Mouse (Mus musculus) megakaryocyte, embryonic 14.5 days (primary cell): ENCODE data around the gene Vgf. TPM values are rescaled to one million over a fixed set of nuclear protein-coding genes. Genes with fewer than 3 reads are reported as not detected.

Experiments
- H3K27me3 ChIP-seq: replicated peaks from 2 replicates; pipeline ENCODE3; 2012; ENCODE audit warnings: inconsistent platforms
- H3K36me3 ChIP-seq: replicated peaks from 2 replicates; pipeline ENCODE3; 2012; ENCODE audit warnings: low read length, inconsistent platforms, mixed read lengths
- H3K4me1 ChIP-seq: 2 replicates; pipeline ENCODE4 v1.6.1; 2012; ENCODE audit warnings: inconsistent platforms
- H3K4me3 ChIP-seq: replicated peaks from 2 replicates; pipeline ENCODE3; 2012; ENCODE audit warnings: moderate library complexity, mild to moderate bottlenecking, inconsistent platforms
- H3K9me3 ChIP-seq: 2 replicates; pipeline ENCODE4 v1.6.1; 2012; ENCODE audit warnings: inconsistent platforms
- FLI1 ChIP-seq: IDR thresholded peaks from 2 replicates; pipeline ENCODE4 v1.6.1; 2012; ENCODE audit warnings: low read length, inconsistent platforms, mixed read lengths
- GATA1 ChIP-seq: IDR thresholded peaks from 3 replicates; pipeline ENCODE4 v1.6.1; 2012; ENCODE audit warnings: mixed read lengths, low read length, inconsistent platforms, borderline replicate concordance
- polyA plus RNA-seq: library from polyadenylated mRNA; stranded (reverse); fragments of >175 nt; gene quantifications from 2 replicates; pipeline ENCODE4 v1.2.3, GENCODE M21; 2012; ENCODE audit warnings: low replicate concordance; ENCODE audit not compliant: insufficient read depth

Vgf gene
- polyA plus RNA-seq, 1 experiment, result 0.38 TPM

DNA sequence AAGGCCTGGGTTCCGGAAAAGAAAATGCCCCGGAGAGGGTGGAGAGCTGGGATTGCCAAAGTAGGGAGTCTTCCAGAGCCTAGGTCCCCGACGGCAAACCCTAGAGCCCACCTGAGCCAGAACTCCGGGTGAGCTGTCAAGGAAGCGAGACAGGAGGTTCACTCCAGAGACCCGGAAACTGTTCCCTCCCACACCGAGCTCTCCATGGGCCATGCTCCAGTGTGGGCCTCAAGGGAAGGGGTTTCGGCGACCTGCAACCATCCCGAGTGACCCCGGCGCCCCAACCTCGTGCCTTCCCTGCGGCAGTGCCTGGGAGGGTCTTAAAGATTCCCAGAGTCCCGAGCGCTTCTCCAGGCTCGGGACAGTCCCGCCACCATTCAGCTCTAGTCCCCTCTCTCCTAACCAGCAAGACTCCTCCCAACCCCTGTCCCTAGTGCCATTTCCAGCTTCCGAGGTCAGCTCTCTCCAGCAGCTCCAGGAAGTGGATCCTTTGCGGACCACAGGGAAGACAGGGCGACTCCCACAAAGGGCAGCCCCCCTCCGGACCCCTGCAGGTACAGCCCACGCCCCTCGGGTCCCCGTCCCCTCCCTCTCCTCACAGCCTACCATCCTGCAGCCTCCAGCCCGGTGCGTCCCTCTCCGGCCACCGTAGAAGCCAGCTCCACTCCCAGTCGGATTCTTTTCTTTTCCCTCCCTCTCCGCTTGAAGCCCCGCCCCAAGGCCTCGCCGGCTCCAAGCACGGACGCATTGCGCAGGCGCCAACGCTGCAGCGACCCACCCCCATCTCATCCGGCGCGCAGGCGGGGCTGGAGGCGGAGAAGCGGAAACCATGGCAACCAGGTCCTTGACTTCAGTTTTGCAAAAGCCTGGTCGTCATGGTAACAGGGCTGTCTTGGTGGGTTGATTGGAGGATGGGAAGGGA lies 19.5 kb downstream of the Vgf start, which contains the start of gene Ap1s1:
Ap1s1 (minus strand) TSS at position 734 of the 922 bp plus-strand sequence.
- peaks cover 43% of the 10 kb centered on the region for H3K4me1 ChIP-seq
- no peaks in the 10 kb centered on the region for H3K27me3 ChIP-seq
- peak within 1 kb of the TSS; percentile 95 for H3K4me3 ChIP-seq
- H3K9me3 ChIP-seq, result no peaks in the 10 kb centered on the region
- no peak for TF ChIP-seq GATA1
- TF ChIP-seq FLI1, result no peak
- H3K36me3 ChIP-seq, result peaks cover 32% of the 10 kb centered on the region

DNA sequence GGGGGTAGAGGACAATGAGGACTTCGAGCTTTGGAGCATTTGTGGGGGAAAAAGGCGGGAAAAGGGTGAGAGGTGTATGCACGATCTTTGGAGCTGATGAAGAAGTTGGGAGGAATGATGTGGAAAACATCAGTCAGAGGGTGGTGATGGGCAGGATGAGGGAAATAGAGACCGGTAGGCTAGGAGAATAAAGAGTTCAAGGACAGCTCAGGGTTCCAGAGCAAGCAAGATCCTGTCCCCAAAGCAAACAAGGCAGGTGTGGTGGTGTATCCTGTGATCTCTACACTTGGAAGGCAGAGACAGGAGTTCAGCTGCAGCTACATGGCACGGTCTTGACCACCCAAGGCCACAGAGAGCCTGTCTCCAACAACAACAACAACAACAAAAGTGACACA lies 20.1 kb downstream of the Vgf start:
- Histone ChIP-seq H3K36me3 (peaks cover 27% of the 10 kb centered on the region), H3K9me3 (no peaks in the 10 kb centered on the region), H3K4me3 (peak overlapping the region; percentile 95), H3K4me1 (peaks cover 49% of the 10 kb centered on the region), H3K27me3 (peaks cover 2% of the 10 kb centered on the region)
- TF ChIP-seq FLI1, result no peak
- no peak for TF ChIP-seq GATA1

DNA sequence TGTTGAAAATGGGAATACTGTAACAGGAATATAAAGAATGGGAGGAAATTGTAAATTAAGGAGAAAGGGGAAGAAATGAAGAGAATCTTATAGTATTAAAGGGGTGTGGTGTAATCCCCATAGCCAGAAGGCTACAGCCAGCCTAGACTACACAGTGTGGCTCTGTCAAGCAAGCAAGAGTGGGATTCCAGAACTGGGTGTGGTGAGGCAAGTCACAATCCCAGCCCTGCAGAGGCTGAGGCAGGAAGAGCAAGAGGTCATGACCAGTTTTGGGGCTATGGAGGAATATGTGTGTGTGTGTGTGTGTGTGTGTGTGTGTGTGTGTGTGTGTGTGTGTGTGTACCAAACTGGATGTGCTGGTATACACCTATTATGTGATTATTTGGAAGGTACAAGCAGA lies 20.8 kb downstream of the Vgf start:
- no peak overlapping the region for H3K4me3 ChIP-seq
- no peaks in the 10 kb centered on the region for H3K9me3 ChIP-seq
- H3K27me3 ChIP-seq, result peaks cover 2% of the 10 kb centered on the region
- H3K36me3 ChIP-seq, result peaks cover 20% of the 10 kb centered on the region
- TF ChIP-seq FLI1 (no peak), GATA1 (no peak)
- peaks cover 52% of the 10 kb centered on the region for H3K4me1 ChIP-seq

DNA sequence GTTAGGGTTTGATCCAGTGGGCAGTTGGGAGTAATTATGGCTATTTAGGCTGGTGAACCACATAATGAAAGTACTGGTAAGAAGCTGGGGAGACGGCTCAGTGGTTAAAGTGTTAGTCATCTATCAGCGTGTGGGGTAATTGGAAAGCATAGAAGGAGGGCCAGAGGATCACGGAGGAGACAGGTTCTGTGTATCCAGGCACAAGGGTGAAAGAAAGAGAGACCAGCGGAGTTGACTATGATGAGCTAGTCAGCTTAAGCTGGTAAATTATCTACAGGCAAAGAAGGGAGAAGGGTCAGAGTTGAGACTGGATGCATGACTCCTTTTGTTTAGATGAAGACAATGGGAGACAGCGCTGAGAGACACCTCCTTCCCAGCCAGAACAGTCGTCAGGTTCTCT lies 24.9 kb downstream of the Vgf start:
- H3K9me3 ChIP-seq, result peaks cover 5% of the 10 kb centered on the region; the same call in 1 of the 2 replicates
- H3K4me3 ChIP-seq, result no peak overlapping the region
- H3K36me3 ChIP-seq, result no peaks in the 10 kb centered on the region
- H3K27me3 ChIP-seq, result peaks cover 6% of the 10 kb centered on the region
- H3K4me1 ChIP-seq, result peaks cover 43% of the 10 kb centered on the region
- TF ChIP-seq GATA1 (no peak), FLI1 (no peak)

DNA sequence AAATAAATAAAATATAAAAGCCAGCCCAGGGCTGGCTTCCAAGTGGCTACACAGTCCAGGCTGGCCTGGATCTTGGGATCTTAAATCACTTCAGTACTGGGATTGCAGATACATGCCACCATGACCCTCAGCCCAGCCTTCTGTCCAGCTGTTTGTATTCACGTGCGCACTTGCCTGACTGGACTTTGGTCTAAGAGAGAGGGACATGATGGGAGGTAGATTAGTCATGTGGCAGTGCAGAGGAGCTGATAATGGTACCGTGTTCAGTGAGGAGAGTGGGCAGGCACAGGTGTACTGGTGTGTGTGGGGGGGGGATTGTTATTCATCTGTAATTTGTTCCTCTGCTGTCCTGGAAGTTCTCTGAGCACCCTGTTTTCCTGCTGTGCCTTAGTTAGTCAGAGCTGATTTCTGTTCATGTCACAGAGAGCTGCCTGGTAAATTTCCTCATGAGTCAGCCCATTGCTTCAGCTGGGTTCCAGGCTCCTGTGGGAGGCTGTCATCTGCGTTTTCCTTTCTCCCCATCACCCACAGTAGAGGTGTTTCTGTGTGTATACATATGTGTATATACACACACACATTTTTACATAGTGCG lies 25.8 kb downstream of the Vgf start:
- Histone ChIP-seq H3K4me1 (peaks cover 41% of the 10 kb centered on the region), H3K36me3 (no peaks in the 10 kb centered on the region), H3K27me3 (peaks cover 6% of the 10 kb centered on the region), H3K4me3 (peak overlapping the region; percentile 18), H3K9me3 (peaks cover 5% of the 10 kb centered on the region; the same call in 1 of the 2 replicates)
- TF ChIP-seq GATA1, result no peak
- no peak for TF ChIP-seq FLI1

DNA sequence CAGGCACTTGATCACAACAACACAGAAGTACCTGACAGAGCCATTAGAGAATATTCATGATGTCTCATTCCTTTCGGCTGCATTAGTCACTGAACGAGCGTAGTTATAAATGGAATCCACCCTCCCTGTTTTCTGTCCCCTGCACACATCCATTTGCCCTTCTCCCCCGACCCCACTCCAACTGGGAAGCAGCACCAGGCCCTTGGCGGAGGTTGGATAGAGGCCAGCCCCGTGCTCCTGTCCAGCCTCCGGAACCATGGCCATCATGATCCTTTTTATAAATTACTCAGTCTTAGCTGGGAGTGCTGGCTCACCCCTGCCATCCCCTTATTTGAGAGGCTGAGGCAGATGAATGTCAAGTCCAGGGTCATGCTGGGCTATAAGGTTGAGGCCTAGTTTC lies 28.1 kb downstream of the Vgf start:
- Histone ChIP-seq H3K36me3 (no peaks in the 10 kb centered on the region), H3K27me3 (peaks cover 6% of the 10 kb centered on the region), H3K9me3 (peaks cover 5% of the 10 kb centered on the region; the same call in 1 of the 2 replicates), H3K4me3 (no peak overlapping the region), H3K4me1 (peaks cover 29% of the 10 kb centered on the region)
- TF ChIP-seq FLI1, result no peak
- TF ChIP-seq GATA1, result no peak

DNA sequence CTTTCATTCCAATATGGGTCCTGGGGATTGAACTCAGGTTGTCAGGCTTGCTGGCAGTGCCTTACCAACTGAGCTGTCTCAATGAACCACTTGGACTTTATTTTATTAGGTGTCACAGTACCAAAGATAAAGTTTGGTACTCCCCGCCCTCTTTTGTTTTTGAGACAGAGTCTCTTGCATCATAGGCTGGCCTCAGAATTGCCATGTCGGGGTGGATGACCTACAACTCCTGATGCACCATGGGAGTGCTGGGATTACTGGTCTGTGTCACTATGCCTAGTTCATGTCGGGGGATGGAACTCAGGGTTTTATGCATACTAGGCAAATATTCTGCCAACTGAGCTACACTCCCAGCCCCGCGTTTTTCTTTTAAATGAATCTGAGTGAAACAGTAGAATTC lies 28.7 kb downstream of the Vgf start:
- H3K36me3 ChIP-seq, result no peaks in the 10 kb centered on the region
- H3K9me3 ChIP-seq, result peaks cover 5% of the 10 kb centered on the region; the same call in 1 of the 2 replicates
- peaks cover 28% of the 10 kb centered on the region for H3K4me1 ChIP-seq
- TF ChIP-seq FLI1, result no peak
- TF ChIP-seq GATA1, result no peak
- H3K27me3 ChIP-seq, result peaks cover 6% of the 10 kb centered on the region
- H3K4me3 ChIP-seq, result no peak overlapping the region

DNA sequence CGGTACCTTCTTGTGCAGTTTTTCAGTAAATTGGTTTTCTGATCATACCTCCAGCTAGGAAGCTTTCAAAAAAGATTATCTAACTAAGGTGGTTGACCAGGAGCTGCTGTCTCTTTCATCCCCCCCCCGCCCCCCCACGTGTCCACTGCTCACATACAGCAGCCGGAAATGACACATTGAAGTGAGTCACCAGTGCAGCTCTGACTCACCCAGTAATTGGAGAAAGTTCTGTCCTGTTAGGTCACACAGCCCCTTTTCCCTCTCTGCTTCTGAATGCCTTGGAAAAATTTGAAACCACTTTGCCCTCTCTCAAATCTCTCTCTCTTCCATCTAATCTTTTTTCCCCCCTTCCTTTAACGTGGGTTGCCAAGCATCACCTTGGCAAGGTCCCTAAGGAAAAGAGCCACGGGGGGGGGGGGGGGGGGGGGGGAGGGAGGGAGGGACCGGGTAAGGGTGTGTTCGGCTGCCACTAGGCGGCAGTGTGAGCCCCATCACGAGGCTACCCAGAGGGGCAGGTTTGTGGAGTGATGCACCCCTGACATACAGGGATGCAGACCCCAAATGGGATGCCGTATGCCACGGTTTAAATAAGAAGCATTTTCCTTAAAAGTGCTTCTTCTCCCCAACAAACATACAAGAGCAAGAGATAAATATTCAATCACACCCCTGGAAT lies 35.8 kb downstream of the Vgf start:
- H3K36me3 ChIP-seq, result peaks cover 15% of the 10 kb centered on the region
- H3K9me3 ChIP-seq, result no peaks in the 10 kb centered on the region
- H3K4me1 ChIP-seq, result peaks cover 39% of the 10 kb centered on the region
- peaks cover 12% of the 10 kb centered on the region for H3K27me3 ChIP-seq
- TF ChIP-seq GATA1, result no peak
- no peak for TF ChIP-seq FLI1
- peak overlapping the region; percentile 81 for H3K4me3 ChIP-seq

DNA sequence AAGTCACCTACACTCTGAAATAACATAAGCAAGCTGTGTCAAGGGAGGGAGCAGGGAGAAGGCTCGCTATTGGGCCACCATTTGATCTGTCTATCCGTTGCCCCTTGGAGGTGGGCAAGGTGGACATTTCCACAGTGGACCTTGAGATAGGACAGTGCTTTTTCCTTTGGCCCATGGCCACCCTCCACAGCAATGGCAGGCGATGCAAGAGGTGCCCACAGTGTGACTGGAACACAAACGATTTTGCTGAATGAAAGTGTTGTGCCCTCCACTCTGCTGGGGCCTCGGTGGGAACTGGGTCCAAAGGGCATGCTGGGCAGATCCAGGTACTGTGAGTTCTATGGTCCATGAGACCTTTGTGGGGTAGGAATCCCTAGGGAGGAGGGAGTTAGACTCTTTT lies 36.4 kb downstream of the Vgf start:
- H3K9me3 ChIP-seq, result no peaks in the 10 kb centered on the region
- TF ChIP-seq FLI1, result no peak
- TF ChIP-seq GATA1, result no peak
- H3K36me3 ChIP-seq, result peaks cover 20% of the 10 kb centered on the region
- H3K4me1 ChIP-seq, result peaks cover 45% of the 10 kb centered on the region
- peak overlapping the region; percentile 10 for H3K4me3 ChIP-seq
- H3K27me3 ChIP-seq, result peaks cover 13% of the 10 kb centered on the region

DNA sequence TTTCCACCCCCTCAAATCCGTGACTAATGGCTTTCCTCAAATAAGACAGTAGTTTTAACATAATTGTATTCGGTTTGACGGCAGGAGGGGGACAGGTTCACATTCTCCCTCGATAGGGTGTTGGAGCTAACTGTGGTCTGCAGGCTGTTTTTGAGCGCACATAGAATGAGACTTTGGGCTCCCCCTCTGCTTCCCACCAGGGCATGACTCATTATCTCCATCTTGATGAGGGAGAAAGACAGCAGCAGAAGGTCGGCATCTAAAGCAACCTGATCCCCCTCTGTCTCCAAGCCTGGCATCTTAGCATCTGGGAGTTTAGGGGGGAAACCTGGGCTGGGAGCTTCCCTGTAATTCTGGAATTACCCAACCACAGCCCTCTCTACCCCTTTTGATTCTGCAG lies 39.3 kb downstream of the Vgf start:
- Histone ChIP-seq H3K27me3 (peaks cover 14% of the 10 kb centered on the region), H3K4me1 (peaks cover 60% of the 10 kb centered on the region), H3K9me3 (no peaks in the 10 kb centered on the region), H3K36me3 (peaks cover 21% of the 10 kb centered on the region), H3K4me3 (no peak overlapping the region)
- TF ChIP-seq FLI1, result no peak
- TF ChIP-seq GATA1, result no peak
